Mouse (Mus musculus): ENCODE measurements around the gene Dnmt3c. TPM values are rescaled to one million over a fixed set of nuclear protein-coding genes. Genes with fewer than 3 reads are reported as not detected.

The Dnmt3c gene
- polyA plus RNA-seq, 1 experiment, result 0.10 TPM

DNA sequence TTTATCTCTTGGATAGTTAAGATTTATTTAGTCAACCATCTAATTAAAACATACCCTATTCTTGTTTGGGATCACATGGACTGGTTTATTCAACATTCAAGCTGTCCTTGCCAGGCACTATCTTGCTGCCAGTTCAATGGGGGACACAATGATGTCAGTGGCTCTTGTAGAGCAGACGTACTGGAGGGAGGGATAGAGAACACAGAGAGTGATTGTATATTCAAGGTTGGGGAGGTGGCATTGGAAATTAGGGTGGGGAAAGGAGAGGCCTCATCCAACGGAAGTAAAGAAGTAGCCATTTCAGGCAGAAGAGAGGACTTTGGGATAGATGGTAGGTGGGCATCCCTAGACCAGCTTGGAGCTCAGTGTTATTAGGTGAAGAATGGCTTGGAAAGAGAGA is 28.4 kb downstream of the Dnmt3c start:
- no peak overlapping the region for H3K27ac ChIP-seq (ENCODE audit: insufficient read depth, low read length)
- H3K4me1 ChIP-seq (ENCODE audit: control insufficient read depth, insufficient read depth, low read length), result no peaks in the 10 kb centered on the region
- 75% methylated on average over 2 of the region's 2 CpGs for WGBS
- no peak for DNase-seq
- no peaks in the 10 kb centered on the region for H3K27me3 ChIP-seq (ENCODE audit: control insufficient read depth, insufficient read depth, low read length)
- no peak overlapping the region for H3K4me3 ChIP-seq (replicated peaks; ENCODE audit: insufficient read depth, low read depth, low read length)
- TF ChIP-seq CTCF (IDR thresholded peaks at IDR 0.05; ENCODE audit: borderline replicate concordance, insufficient read depth, low read depth, low read length) (no peak), POLR2A (IDR thresholded peaks at IDR 0.05; ENCODE audit: borderline replicate concordance, insufficient read depth, low read length) (no peak)

DNA sequence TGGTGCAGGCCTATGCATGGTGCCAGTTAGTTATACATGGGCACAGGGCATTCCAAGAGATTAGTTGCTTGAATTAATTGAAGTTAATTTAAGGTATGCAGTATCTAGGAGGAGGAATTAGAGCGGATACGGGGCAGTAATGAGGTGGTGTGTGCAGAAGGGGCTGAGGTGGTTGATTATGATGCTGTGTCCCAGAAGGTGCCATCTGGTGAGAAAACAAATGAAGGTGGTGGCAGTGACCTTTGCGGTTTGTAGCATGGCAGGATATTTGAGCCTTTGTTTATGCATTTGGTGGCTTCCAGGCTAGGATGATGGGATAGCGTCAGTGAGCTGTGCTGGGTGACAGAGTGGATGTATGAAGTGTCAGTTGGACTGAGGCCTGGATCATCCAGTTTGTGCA is 28.8 kb downstream of the Dnmt3c start:
- WGBS, result 89% methylated on average over 4 of the region's 4 CpGs
- DNase-seq, result no peak
- Histone ChIP-seq H3K27me3 (ENCODE audit: control insufficient read depth, insufficient read depth, low read length) (no peaks in the 10 kb centered on the region), H3K27ac (ENCODE audit: insufficient read depth, low read length) (no peak overlapping the region), H3K4me3 (replicated peaks; ENCODE audit: insufficient read depth, low read depth, low read length) (no peak overlapping the region), H3K4me1 (ENCODE audit: control insufficient read depth, insufficient read depth, low read length) (no peaks in the 10 kb centered on the region)
- TF ChIP-seq CTCF (IDR thresholded peaks at IDR 0.05; ENCODE audit: borderline replicate concordance, insufficient read depth, low read depth, low read length) (no peak), POLR2A (IDR thresholded peaks at IDR 0.05; ENCODE audit: borderline replicate concordance, insufficient read depth, low read length) (no peak)

DNA sequence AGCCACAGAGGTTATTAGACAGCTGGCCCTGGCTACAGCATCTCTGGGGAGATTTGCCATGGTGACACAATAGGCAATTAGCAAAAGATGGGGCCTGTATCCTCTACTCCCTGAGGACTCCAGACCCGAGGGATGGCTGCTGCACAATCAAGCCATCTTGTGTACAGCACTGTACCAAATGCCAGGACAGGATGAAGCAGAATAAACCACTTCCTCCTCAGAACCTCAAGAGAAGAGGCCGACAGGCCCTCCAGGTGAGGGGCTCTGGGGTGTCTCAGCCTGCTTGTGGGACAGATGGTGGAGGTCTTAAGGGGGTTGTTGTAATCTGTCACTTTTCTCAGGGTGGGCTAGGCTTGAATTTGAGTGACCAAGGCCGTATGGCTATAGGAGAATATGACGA is 37.6 kb downstream of the Dnmt3c start:
- 77% methylated on average over 4 of the region's 4 CpGs for WGBS

DNA sequence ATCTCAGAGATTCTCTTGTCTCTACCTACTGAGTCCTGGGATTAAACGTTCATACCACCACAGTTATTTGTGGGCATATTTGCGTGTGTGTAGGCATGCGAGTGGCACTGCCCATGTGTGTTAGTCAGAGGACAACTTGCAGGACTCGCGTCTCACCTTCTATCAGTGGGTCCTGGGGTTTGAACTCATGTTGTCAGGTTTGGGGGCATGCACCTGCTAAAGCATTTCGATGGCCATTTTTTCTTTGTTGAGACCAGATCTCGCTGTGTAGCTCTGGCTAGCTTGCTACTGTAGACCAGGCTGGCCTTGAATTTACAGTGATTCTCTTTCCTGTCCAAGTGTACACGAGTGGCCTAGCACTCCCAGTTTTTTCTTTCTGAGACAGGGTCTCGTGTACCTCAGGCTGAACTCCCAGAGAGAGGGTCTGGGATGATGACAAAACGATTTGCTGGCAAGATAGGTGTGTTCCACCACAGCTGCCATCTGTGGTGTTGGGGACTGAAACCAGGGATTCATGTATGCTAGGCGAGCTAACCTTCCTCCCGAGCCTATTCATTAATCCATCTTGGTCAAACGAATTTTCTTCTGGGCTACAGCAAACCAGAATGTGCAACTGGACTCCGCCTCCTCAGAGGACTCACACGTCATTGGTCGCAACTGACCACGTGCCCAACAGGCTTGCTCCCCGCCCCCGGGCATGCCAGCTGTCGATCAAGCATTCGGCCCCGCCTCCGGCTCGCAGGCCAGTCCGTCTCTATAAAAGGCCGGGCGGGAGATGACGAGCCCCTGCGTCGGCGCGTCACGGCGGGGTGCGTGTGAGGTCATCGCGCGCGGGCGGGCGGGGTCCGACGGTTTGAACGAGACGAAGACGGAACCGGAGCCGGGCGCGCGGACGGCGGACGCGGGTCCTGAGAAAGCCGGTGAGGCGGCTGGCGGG is 44.3 kb downstream of the Dnmt3c start, which contains the start of gene Mapre1:
Gene Mapre1, plus strand, starts transcription at position 775 of the 937 bp plus-strand sequence.
- Histone ChIP-seq H3K27me3 (ENCODE audit: control insufficient read depth, insufficient read depth, low read length) (no peaks in the 10 kb centered on the region), H3K4me1 (ENCODE audit: control insufficient read depth, insufficient read depth, low read length) (peaks cover 4% of the 10 kb centered on the region), H3K27ac (ENCODE audit: insufficient read depth, low read length) (peak within 1 kb of the TSS; percentile 80), H3K4me3 (replicated peaks; ENCODE audit: insufficient read depth, low read depth, low read length) (peak within 1 kb of the TSS; percentile 87)
- 10% methylated on average over 58 of the region's 58 CpGs for WGBS
- TF ChIP-seq POLR2A (IDR thresholded peaks at IDR 0.05; ENCODE audit: borderline replicate concordance, insufficient read depth, low read length), result peak; percentile 92; the same call in 1 of the 2 replicates
- no peak for TF ChIP-seq CTCF (IDR thresholded peaks at IDR 0.05; ENCODE audit: borderline replicate concordance, insufficient read depth, low read depth, low read length)
- peak; percentile 100 for DNase-seq

More for the DNA sequence above, 37.6 kb downstream of the Dnmt3c start:
- Histone ChIP-seq H3K4me3 (replicated peaks; ENCODE audit: insufficient read depth, low read depth, low read length) (no peak overlapping the region), H3K27me3 (ENCODE audit: control insufficient read depth, insufficient read depth, low read length) (no peaks in the 10 kb centered on the region), H3K4me1 (ENCODE audit: control insufficient read depth, insufficient read depth, low read length) (no peaks in the 10 kb centered on the region), H3K27ac (ENCODE audit: insufficient read depth, low read length) (no peak overlapping the region)
- DNase-seq, result no peak
- TF ChIP-seq POLR2A (IDR thresholded peaks at IDR 0.05; ENCODE audit: borderline replicate concordance, insufficient read depth, low read length) (no peak), CTCF (IDR thresholded peaks at IDR 0.05; ENCODE audit: borderline replicate concordance, insufficient read depth, low read depth, low read length) (no peak)

DNA sequence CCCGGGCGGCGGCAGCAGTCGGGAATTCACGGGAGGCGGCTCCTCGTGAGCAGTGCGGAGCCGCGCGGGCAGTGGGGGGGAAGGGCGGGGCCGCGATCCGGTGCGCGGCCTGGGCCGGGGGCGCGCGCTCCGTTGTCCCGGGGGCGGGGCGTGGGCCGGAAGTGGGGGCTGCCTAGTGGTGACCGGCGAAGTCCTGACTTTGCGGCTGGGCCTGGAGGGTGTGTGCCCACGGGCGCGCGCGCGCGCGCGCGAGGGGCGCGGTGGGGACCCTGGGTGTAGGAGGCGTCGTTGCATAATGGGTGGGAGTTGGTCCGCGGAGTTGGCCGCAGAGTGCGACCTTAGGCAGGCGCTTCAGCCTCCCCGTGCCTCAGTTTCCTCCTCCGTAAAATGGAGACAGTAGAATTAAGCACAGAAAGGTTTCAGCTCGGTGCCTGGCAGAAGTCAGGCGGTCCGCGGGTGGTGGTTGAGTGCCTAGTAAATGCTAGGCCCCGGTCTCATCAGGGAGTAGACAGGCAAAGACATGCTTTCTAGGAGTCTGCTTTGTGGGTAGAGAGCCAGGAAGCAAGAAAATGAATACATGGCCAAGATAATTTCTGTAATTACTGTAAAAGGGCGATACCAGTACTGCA is 45.1 kb downstream of the Dnmt3c start:
- Histone ChIP-seq H3K27ac (ENCODE audit: insufficient read depth, low read length) (peak overlapping the region; percentile 46; the same call in 1 of the 2 replicates), H3K4me3 (replicated peaks; ENCODE audit: insufficient read depth, low read depth, low read length) (peak overlapping the region; percentile 83), H3K27me3 (ENCODE audit: control insufficient read depth, insufficient read depth, low read length) (no peaks in the 10 kb centered on the region), H3K4me1 (ENCODE audit: control insufficient read depth, insufficient read depth, low read length) (peaks cover 4% of the 10 kb centered on the region)
- TF ChIP-seq POLR2A (IDR thresholded peaks at IDR 0.05; ENCODE audit: borderline replicate concordance, insufficient read depth, low read length) (no peak), CTCF (IDR thresholded peaks at IDR 0.05; ENCODE audit: borderline replicate concordance, insufficient read depth, low read depth, low read length) (no peak)
- WGBS, result 2% methylated on average over 53 of the region's 56 CpGs
- no peak for DNase-seq

DNA sequence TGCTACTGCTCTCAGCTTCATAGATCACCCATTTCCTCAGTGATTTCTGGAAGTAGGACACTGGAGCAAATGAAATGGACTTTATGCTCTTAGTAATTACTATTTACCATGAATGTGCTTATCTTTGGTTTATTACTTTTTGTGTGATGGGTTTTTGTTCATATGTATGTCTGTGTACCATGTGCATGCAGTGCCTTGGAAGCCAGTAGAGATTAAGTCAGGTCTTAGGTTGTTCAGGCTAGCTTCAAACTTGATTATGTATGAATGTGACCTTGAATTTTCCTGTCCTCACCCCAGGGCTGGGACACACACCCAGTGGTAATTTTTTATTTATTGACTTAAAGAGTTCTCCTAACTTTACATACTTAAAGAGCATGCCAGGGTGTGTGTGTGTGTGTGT is 51.5 kb downstream of the Dnmt3c start:
- H3K27me3 ChIP-seq (ENCODE audit: control insufficient read depth, insufficient read depth, low read length), result no peaks in the 10 kb centered on the region
- TF ChIP-seq CTCF (IDR thresholded peaks at IDR 0.05; ENCODE audit: borderline replicate concordance, insufficient read depth, low read depth, low read length) (no peak), POLR2A (IDR thresholded peaks at IDR 0.05; ENCODE audit: borderline replicate concordance, insufficient read depth, low read length) (no peak)

DNA sequence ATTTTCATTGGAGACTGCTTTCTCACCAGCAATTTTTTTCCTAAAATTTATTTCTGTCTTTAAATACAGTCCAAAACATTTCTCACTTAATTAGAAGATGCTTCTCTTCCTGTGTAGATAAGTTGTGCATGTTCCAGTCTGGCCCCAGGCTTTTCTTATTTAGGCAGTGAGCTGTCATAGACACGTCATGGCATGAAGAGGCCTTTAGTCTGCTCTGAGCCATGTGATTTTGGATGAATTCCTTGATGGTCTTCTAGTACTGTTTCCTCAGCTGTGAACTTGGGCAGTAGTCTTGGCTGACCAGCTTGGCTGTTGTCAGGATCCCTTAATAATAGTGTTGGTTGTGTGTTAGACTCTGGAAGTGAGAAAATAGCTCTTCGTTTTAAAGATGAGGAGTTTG is 53.9 kb downstream of the Dnmt3c start:
- no peak for DNase-seq
- no peak for TF ChIP-seq CTCF (IDR thresholded peaks at IDR 0.05; ENCODE audit: borderline replicate concordance, insufficient read depth, low read depth, low read length)
- no peak for TF ChIP-seq POLR2A (IDR thresholded peaks at IDR 0.05; ENCODE audit: borderline replicate concordance, insufficient read depth, low read length)
- H3K4me3 ChIP-seq (replicated peaks; ENCODE audit: insufficient read depth, low read depth, low read length), result no peak overlapping the region

More for the DNA sequence above, 51.5 kb downstream of the Dnmt3c start:
- no peak for DNase-seq
- Histone ChIP-seq H3K27ac (ENCODE audit: insufficient read depth, low read length) (no peak overlapping the region), H3K4me3 (replicated peaks; ENCODE audit: insufficient read depth, low read depth, low read length) (no peak overlapping the region), H3K4me1 (ENCODE audit: control insufficient read depth, insufficient read depth, low read length) (peaks cover 4% of the 10 kb centered on the region)

More for the DNA sequence above, 53.9 kb downstream of the Dnmt3c start:
- H3K27me3 ChIP-seq (ENCODE audit: control insufficient read depth, insufficient read depth, low read length), result no peaks in the 10 kb centered on the region
- 52% methylated on average over 2 of the region's 2 CpGs for WGBS
- H3K27ac ChIP-seq (ENCODE audit: insufficient read depth, low read length), result no peak overlapping the region
- H3K4me1 ChIP-seq (ENCODE audit: control insufficient read depth, insufficient read depth, low read length), result peaks cover 4% of the 10 kb centered on the region
